Mouse (Mus musculus) myocyte (in vitro differentiated cells): ENCODE results near the gene Nrp2. TPM values are rescaled to one million over a fixed set of nuclear protein-coding genes. Genes with fewer than 3 reads are reported as not detected.

Experiments used
- H3K27me3 ChIP-seq: one replicate; pipeline ENCODE4 v1.6.1; 2011; ENCODE audit not compliant: control insufficient read depth, insufficient read depth, insufficient read length
- H3K36me3 ChIP-seq: one replicate; pipeline ENCODE4 v1.6.1; 2011; ENCODE audit not compliant: control insufficient read depth, insufficient read depth
- H3K4me2 ChIP-seq: one replicate; pipeline ENCODE4 v1.6.1; 2011; ENCODE audit warnings: low read depth, control low read depth
- H3K4me3 ChIP-seq: one replicate; pipeline ENCODE4 v1.5.1; 2011; ENCODE audit warnings: mild to moderate bottlenecking, control low read depth, moderate library complexity
- H3K79me2 ChIP-seq: one replicate; pipeline ENCODE4 v1.6.1; 2011; ENCODE audit not compliant: control insufficient read depth, insufficient read depth
- H3ac ChIP-seq: one replicate; pipeline ENCODE4 v1.6.1; 2011; ENCODE audit not compliant: control insufficient read depth, insufficient read length
- CEBPB ChIP-seq: IDR thresholded peaks from 2 replicates; pipeline ENCODE4 v1.6.1; 2011; ENCODE audit warnings: mild to moderate bottlenecking, moderate library complexity; ENCODE audit not compliant: poor library complexity, insufficient read depth, severe bottlenecking
- E2F4 ChIP-seq: IDR thresholded peaks from one replicate; pipeline ENCODE4 v1.6.1; 2011; ENCODE audit warnings: mild to moderate bottlenecking, control low read depth, moderate library complexity; ENCODE audit not compliant: insufficient read depth
- MAX ChIP-seq: IDR thresholded peaks from one replicate; pipeline ENCODE4 v1.6.1; 2011; ENCODE audit warnings: low read depth, mild to moderate bottlenecking, control low read depth
- MYOD1 ChIP-seq, 3 experiments: IDR thresholded peaks; one replicate each; pipeline ENCODE4 v1.6.1; 2011; ENCODE audit warnings: control low read depth in 2 of 3, low read depth in 2 of 3, mild to moderate bottlenecking in 2 of 3, moderate library complexity in 1 of 3; ENCODE audit not compliant: insufficient read length in 2 of 3, control insufficient read depth in 1 of 3
- MYOG ChIP-seq, 3 experiments: IDR thresholded peaks; one replicate each; pipeline ENCODE4 v1.6.1; 2011; ENCODE audit warnings: control low read depth in 2 of 3, low read depth in 2 of 3, mild to moderate bottlenecking in 2 of 3; ENCODE audit not compliant: insufficient read length in 2 of 3, control insufficient read depth in 1 of 3, insufficient read depth in 1 of 3
- POLR2A ChIP-seq: IDR thresholded peaks from one replicate; pipeline ENCODE4 v1.6.1; 2011; ENCODE audit warnings: low read depth, mild to moderate bottlenecking, control low read depth, moderate library complexity; ENCODE audit not compliant: insufficient read length
- POLR2AphosphoS2 ChIP-seq: IDR thresholded peaks from one replicate; pipeline ENCODE4 v1.6.1; 2011; ENCODE audit warnings: low read depth, control low read depth; ENCODE audit not compliant: insufficient read length
- REST ChIP-seq: IDR thresholded peaks from one replicate; pipeline ENCODE4 v1.6.1; 2011; ENCODE audit warnings: mild to moderate bottlenecking, control low read depth, moderate library complexity; ENCODE audit not compliant: insufficient read depth, insufficient read length
- SRF ChIP-seq: IDR thresholded peaks from one replicate; pipeline ENCODE4 v1.6.1; 2011; ENCODE audit warnings: low read depth; ENCODE audit not compliant: control insufficient read depth, insufficient read length
- TCF12 ChIP-seq: IDR thresholded peaks from one replicate; pipeline ENCODE4 v1.6.1; 2011; ENCODE audit warnings: mild to moderate bottlenecking, control low read depth; ENCODE audit not compliant: poor library complexity, insufficient read depth, severe bottlenecking
- TCF3 ChIP-seq: IDR thresholded peaks from one replicate; pipeline ENCODE4 v1.6.1; 2011; ENCODE audit warnings: low read depth, control low read depth; ENCODE audit not compliant: insufficient read length
- USF1 ChIP-seq: IDR thresholded peaks from one replicate; pipeline ENCODE4 v1.6.1; 2011; ENCODE audit warnings: low read depth, mild to moderate bottlenecking, control low read depth, moderate library complexity
- polyA plus RNA-seq: library from polyadenylated mRNA; unstranded; fragments of >200 nt; fragmentation: generic; extraction: Trizol; gene quantifications from one replicate; pipeline ENCODE4 v1.2.1, GENCODE M21; 2012; ENCODE audit warnings: missing spikeins

Gene Nrp2
- polyA plus RNA-seq, 1 experiment: 18.3 TPM

GRCm38 (mm10) chr1:62782155-62782554 is 79.1 kb downstream of the Nrp2 start:
- peaks cover 13% of the 10 kb centered on the region for H3K36me3 ChIP-seq
- TF ChIP-seq POLR2A: no peak
- no peak for TF ChIP-seq MYOG (IDR thresholded peaks at IDR 0.05; ENCODE audit: control insufficient read depth in 1 of 3, insufficient read depth in 1 of 3, insufficient read length in 2 of 3, low read depth in 2 of 3)
- TF ChIP-seq REST: no peak
- no peak for TF ChIP-seq E2F4
- no peak for TF ChIP-seq MYOD1 (IDR thresholded peaks at IDR 0.05; ENCODE audit: control insufficient read depth in 1 of 3, insufficient read length in 2 of 3, low read depth in 2 of 3)
- TF ChIP-seq MAX: no peak
- no peak for TF ChIP-seq CEBPB

GRCm38 (mm10) chr1:62782573-62782972 is 79.5 kb downstream of the Nrp2 start:
- H3K79me2 ChIP-seq: no peaks in the 10 kb centered on the region
- peaks cover 13% of the 10 kb centered on the region for H3K36me3 ChIP-seq

More at GRCm38 (mm10) chr1:62782155-62782554, 79.1 kb downstream of the Nrp2 start:
- Histone ChIP-seq H3K79me2 (no peaks in the 10 kb centered on the region), H3K27me3 (no peaks in the 10 kb centered on the region), H3ac (no peak overlapping the region), H3K4me3 (no peak overlapping the region), H3K4me2 (no peak overlapping the region)

GRCm38 (mm10) chr1:62783354-62784083 is 80.4 kb downstream of the Nrp2 start:
- H3K36me3 ChIP-seq: peaks cover 13% of the 10 kb centered on the region

More at GRCm38 (mm10) chr1:62782573-62782972, 79.5 kb downstream of the Nrp2 start:
- no peaks in the 10 kb centered on the region for H3K27me3 ChIP-seq
- H3K4me3 ChIP-seq: no peak overlapping the region
- no peak overlapping the region for H3ac ChIP-seq
- no peak overlapping the region for H3K4me2 ChIP-seq
- no peak for TF ChIP-seq TCF3
- no peak for TF ChIP-seq MYOG (IDR thresholded peaks at IDR 0.05; ENCODE audit: control insufficient read depth in 1 of 3, insufficient read depth in 1 of 3, insufficient read length in 2 of 3, low read depth in 2 of 3)
- no peak for TF ChIP-seq SRF
- no peak for TF ChIP-seq REST
- TF ChIP-seq MYOD1 (IDR thresholded peaks at IDR 0.05; ENCODE audit: control insufficient read depth in 1 of 3, insufficient read length in 2 of 3, low read depth in 2 of 3): no peak
- no peak for TF ChIP-seq POLR2AphosphoS2
- no peak for TF ChIP-seq CEBPB
- no peak for TF ChIP-seq MAX
- TF ChIP-seq E2F4: no peak
- TF ChIP-seq POLR2A: no peak
- no peak for TF ChIP-seq USF1
- TF ChIP-seq TCF12: no peak

GRCm38 (mm10) chr1:62784084-62784392 is 81.0 kb downstream of the Nrp2 start:
- TF ChIP-seq MYOD1 (IDR thresholded peaks at IDR 0.05; ENCODE audit: control insufficient read depth in 1 of 3, insufficient read length in 2 of 3, low read depth in 2 of 3) (peak; percentile 96 to 99 (median 99)), POLR2AphosphoS2 (no peak), MYOG (IDR thresholded peaks at IDR 0.05; ENCODE audit: control insufficient read depth in 1 of 3, insufficient read depth in 1 of 3, insufficient read length in 2 of 3, low read depth in 2 of 3) (peak in 2 of 3 experiments; percentile 57 to 78), TCF12 (peak; percentile 79), TCF3 (peak; percentile 72)
- H3K4me3 ChIP-seq: no peak overlapping the region
- no peaks in the 10 kb centered on the region for H3K27me3 ChIP-seq
- peaks cover 13% of the 10 kb centered on the region for H3K36me3 ChIP-seq
- H3K79me2 ChIP-seq: no peaks in the 10 kb centered on the region
- H3K4me2 ChIP-seq: no peak overlapping the region
- no peak overlapping the region for H3ac ChIP-seq

More at GRCm38 (mm10) chr1:62783354-62784083, 80.4 kb downstream of the Nrp2 start:
- no peak overlapping the region for H3ac ChIP-seq
- H3K79me2 ChIP-seq: no peaks in the 10 kb centered on the region
- no peaks in the 10 kb centered on the region for H3K27me3 ChIP-seq
- TF ChIP-seq CEBPB: no peak
- TF ChIP-seq E2F4: no peak
- no peak for TF ChIP-seq SRF
- no peak for TF ChIP-seq POLR2A
- no peak for TF ChIP-seq REST
- no peak for TF ChIP-seq POLR2AphosphoS2
- no peak for TF ChIP-seq MYOD1 (IDR thresholded peaks at IDR 0.05; ENCODE audit: control insufficient read depth in 1 of 3, insufficient read length in 2 of 3, low read depth in 2 of 3)
- no peak for TF ChIP-seq USF1
- no peak for TF ChIP-seq TCF12
- TF ChIP-seq MYOG (IDR thresholded peaks at IDR 0.05; ENCODE audit: control insufficient read depth in 1 of 3, insufficient read depth in 1 of 3, insufficient read length in 2 of 3, low read depth in 2 of 3): no peak
- no peak for TF ChIP-seq MAX
- no peak for TF ChIP-seq TCF3
- peak overlapping the region; percentile 19 for H3K4me2 ChIP-seq
- no peak overlapping the region for H3K4me3 ChIP-seq

- no peak overlapping the region for H3K4me2 ChIP-seq
- no peak overlapping the region for H3ac ChIP-seq
- no peak for TF ChIP-seq USF1
- TF ChIP-seq MAX: no peak
- TF ChIP-seq CEBPB: no peak
- no peak for TF ChIP-seq REST
- TF ChIP-seq E2F4: no peak
- TF ChIP-seq TCF12: no peak
- no peak for TF ChIP-seq TCF3
- TF ChIP-seq MYOG (IDR thresholded peaks at IDR 0.05; ENCODE audit: control insufficient read depth in 1 of 3, insufficient read depth in 1 of 3, insufficient read length in 2 of 3, low read depth in 2 of 3): no peak
- TF ChIP-seq MYOD1 (IDR thresholded peaks at IDR 0.05; ENCODE audit: control insufficient read depth in 1 of 3, insufficient read length in 2 of 3, low read depth in 2 of 3): no peak
- TF ChIP-seq SRF: no peak
- TF ChIP-seq POLR2A: no peak
- TF ChIP-seq POLR2AphosphoS2: no peak
- H3K4me3 ChIP-seq: no peak overlapping the region
- no peaks in the 10 kb centered on the region for H3K27me3 ChIP-seq
- peaks cover 6% of the 10 kb centered on the region for H3K36me3 ChIP-seq
- H3K79me2 ChIP-seq: no peaks in the 10 kb centered on the region
These were observed 83.2 kb downstream of the Nrp2 start for GRCm38 (mm10) chr1:62786255-62786654.
